Mouse (Mus musculus): Measurements from ENCODE around the gene Gabra5.
A peak's percentile ranks its signal among the peaks of the same experiment; 100 is the strongest.

Gene Gabra5

DNA sequence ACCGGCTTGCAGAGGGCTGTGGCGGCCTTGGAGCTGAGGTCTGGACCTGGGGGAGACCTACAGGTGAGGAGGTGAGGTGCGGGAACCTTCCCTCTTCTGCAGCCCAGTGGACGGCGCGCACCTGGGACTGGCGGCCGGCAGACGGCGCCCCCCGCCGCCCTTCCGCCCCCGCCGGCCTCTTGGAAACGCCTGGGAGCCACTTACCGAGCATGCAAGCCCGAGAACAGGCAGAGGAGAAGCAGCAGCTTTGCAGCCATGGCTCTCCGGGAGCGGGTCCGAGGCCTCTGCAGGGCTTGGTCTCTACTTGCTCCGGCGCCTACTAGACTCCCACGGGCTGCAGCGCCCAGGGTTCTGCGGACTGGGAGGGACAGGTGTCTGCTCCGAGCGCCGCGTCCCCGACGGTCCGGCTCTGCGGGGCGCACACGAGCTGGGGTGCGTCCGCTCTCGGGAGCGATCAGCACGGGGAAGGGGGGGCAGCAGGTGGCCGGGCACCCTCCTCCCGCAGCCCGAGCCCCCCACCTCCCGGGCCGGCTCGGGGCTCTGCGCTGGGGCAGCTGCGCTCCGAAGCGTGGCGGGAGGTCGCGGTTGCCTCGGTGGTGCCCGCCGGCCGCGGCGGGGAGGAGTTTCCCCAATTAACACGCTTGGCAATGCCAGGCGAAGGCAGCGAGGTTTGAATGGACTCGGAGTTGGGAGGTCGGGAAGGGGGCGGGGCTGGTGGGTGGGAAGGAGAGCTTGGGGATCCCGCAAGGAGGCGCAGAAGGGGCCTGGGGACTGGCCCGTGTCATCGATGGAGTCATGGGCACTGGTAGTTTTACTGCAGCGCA lies 123.1 kb downstream of the Gabra5 start, which contains the start of gene Gabrg3:
TSS of gene Gabrg3 (minus strand) at position 672 of the 824 bp plus-strand sequence.
- peak; percentile 49 for DNase-seq (ENCODE audit: low read depth, low spot score)

DNA sequence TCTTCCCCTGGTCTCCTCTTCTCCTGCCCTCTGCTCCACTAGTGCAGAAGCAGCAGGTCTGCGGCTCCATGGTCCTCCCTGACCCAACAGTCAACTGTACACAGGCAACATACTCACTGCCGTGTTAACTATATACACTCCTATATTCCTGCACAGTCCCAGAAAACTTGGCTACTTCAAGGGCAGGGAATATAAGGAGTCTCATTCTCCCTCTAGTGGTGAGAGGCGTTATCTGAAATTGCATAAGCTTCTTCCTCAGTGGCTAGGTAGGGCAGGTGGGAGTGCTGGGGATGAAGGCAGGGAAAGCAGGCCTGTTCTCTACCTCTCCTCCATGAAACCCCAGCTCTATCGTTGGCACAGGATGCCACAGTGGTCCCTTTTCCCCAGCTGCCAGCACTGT lies 125.7 kb downstream of the Gabra5 start:
- peak; percentile 63 for DNase-seq (ENCODE audit: low read depth, low spot score)

DNA sequence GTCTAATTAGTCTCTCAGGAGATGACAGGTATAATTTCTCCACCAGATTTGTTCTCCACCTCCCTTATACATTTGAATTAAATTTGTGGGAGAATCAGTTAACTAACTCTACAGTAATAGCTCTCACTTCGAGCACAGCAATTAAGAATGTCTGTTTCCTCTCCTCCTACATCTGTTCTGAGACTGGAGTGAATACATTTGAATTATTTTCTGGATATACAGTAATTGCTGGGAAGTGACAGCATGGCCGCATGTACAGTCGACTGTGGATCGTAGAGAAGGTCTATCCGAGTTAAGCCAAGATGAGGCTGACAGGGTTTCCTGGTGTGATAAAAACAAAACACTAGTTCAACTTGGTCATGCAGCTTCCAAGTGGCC lies 143.9 kb downstream of the Gabra5 start:
- DNase-seq (ENCODE audit: low read depth, low spot score) = no peak

DNA sequence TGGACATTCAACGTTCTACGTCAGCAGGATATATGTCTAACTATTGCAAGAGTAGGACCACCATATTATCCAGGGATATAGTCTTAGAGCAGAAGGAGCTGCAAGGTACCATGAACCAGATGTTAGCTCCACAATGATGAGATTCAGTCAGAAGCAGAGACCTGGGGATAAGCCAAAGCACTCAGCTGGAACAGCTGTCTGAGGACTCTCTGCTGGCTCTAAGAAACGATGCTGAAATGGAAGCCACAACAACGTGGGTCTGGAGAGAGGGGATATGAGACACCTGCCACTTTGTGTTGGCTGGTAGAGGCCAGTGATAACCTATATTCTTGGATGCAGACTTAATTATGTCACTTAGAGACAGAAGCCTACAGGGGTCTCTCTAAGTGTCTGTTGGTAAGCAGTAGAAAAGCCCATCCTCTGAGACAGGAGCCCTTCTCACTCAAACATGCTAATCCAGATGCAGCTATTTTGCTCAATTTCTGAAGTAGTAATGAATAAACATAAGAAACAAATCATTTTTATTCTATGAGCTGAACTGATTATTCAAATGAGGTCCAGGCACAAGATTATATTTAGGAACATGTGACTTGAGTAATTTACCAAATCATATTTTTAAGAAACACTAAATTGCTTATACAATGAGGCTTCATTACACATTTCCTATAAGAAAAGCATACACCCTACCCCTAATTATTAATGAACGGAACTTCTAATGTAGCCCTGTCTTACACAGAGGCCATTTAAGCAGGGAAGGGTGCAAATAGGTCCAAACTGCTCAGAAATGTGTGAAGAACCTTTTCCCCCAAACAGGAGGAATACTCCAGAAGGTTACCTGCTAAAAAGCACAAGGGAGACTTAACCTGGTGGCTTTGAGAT lies 144.5 kb downstream of the Gabra5 start:
- DNase-seq (ENCODE audit: low read depth, low spot score) = no peak

DNA sequence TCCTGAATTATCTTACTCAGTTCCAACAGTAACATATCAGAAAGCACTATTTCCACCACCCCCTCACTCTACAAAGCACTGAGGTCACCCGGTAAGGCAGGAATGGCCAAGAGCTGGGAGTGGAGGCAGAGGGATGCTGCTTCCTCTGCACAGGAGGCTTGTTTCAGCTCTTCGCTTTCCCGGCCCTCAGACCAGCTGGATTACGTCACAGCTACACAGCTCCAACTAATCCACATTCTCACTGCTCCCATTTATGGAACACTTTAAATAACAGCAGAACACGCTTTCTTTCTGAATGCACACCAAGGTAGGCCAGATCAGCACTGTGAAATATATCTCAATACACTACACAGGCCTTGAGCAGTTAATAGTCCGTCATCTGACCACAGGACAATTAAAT lies 146.0 kb downstream of the Gabra5 start:
- DNase-seq (ENCODE audit: low read depth, low spot score) = no peak

GRCm38 (mm10) chr7:57357871-57358540 lies 151.9 kb downstream of the Gabra5 start:
- peak; percentile 1 for DNase-seq (ENCODE audit: low read depth, low spot score)
